Mouse (Mus musculus): ENCODE data around the gene Glra4. TPM values are rescaled to one million over a fixed set of nuclear protein-coding genes. Genes with fewer than 3 reads are reported as not detected.
A peak's percentile ranks its signal among the peaks of the same experiment; 100 is the strongest.

Glra4 gene
- polyA plus RNA-seq, 1 experiment from 2014 or later, result 0.14 TPM

GRCm38 (mm10) chrX:136779262-136779661 is 679 bp downstream of the Glra4 start:
- Histone ChIP-seq H3K27me3 (ENCODE audit: control insufficient read depth, insufficient read depth, low read length) (no peaks in the 10 kb centered on the region), H3K4me1 (ENCODE audit: control insufficient read depth, insufficient read depth, low read length) (no peaks in the 10 kb centered on the region), H3K4me3 (ENCODE audit: low read depth, low read length) (no peak overlapping the region), H3K9me3 (replicated peaks; ENCODE audit: control insufficient read depth, low read length) (no peaks in the 10 kb centered on the region), H3K4me2 (ENCODE audit: low read depth, low read length) (no peak overlapping the region), H3K36me3 (replicated peaks; ENCODE audit: control insufficient read depth, insufficient read depth, low read depth, low read length) (no peaks in the 10 kb centered on the region; the same call in 1 of the 2 replicates), H3K27ac (replicated peaks; ENCODE audit: low read depth, low read length) (no peak overlapping the region), H3K9ac (replicated peaks; ENCODE audit: low read length) (no peak overlapping the region)
- ATAC-seq (replicated peaks; ENCODE audit: insufficient number of reproducible peaks, low FRiP score, low TSS enrichment, low read depth) (no peak), DNase-seq (ENCODE audit: low spot score) (no peak)
- 52% methylated on average over 2 of the region's 2 CpGs for WGBS

- ATAC-seq (replicated peaks; ENCODE audit: insufficient number of reproducible peaks, low FRiP score, low TSS enrichment, low read depth), result no peak
- Histone ChIP-seq H3K4me3 (ENCODE audit: low read depth, low read length) (no peak overlapping the region), H3K4me1 (ENCODE audit: control insufficient read depth, insufficient read depth, low read length) (no peaks in the 10 kb centered on the region), H3K9ac (replicated peaks; ENCODE audit: low read length) (no peak overlapping the region), H3K27ac (replicated peaks; ENCODE audit: low read depth, low read length) (no peak overlapping the region), H3K4me2 (ENCODE audit: low read depth, low read length) (no peak overlapping the region), H3K9me3 (replicated peaks; ENCODE audit: control insufficient read depth, low read length) (no peaks in the 10 kb centered on the region), H3K27me3 (ENCODE audit: control insufficient read depth, insufficient read depth, low read length) (no peaks in the 10 kb centered on the region), H3K36me3 (replicated peaks; ENCODE audit: control insufficient read depth, insufficient read depth, low read depth, low read length) (no peaks in the 10 kb centered on the region; the same call in 1 of the 2 replicates)
- 84% methylated on average over 3 of the region's 3 CpGs for WGBS
- DNase-seq (ENCODE audit: low spot score), result no peak
These were observed 1.9 kb downstream of the Glra4 start for GRCm38 (mm10) chrX:136778046-136778445.

GRCm38 (mm10) chrX:136773035-136773434 is 6.9 kb downstream of the Glra4 start:
- Histone ChIP-seq H3K4me1 (ENCODE audit: control insufficient read depth, insufficient read depth, low read length) (no peaks in the 10 kb centered on the region), H3K9me3 (replicated peaks; ENCODE audit: control insufficient read depth, low read length) (no peaks in the 10 kb centered on the region), H3K27me3 (ENCODE audit: control insufficient read depth, insufficient read depth, low read length) (no peaks in the 10 kb centered on the region), H3K27ac (replicated peaks; ENCODE audit: low read depth, low read length) (no peak overlapping the region), H3K4me3 (ENCODE audit: low read depth, low read length) (no peak overlapping the region), H3K4me2 (ENCODE audit: low read depth, low read length) (no peak overlapping the region), H3K9ac (replicated peaks; ENCODE audit: low read length) (no peak overlapping the region), H3K36me3 (replicated peaks; ENCODE audit: control insufficient read depth, insufficient read depth, low read depth, low read length) (no peaks in the 10 kb centered on the region)
- 81% methylated on average over 1 of the region's 1 CpGs for WGBS
- DNase-seq (ENCODE audit: low spot score) (no peak), ATAC-seq (replicated peaks; ENCODE audit: insufficient number of reproducible peaks, low FRiP score, low TSS enrichment, low read depth) (no peak)

GRCm38 (mm10) chrX:136761103-136762074 is 18.6 kb downstream of the Glra4 start:
- WGBS, result 78% methylated on average over 11 of the region's 11 CpGs
- Histone ChIP-seq H3K9ac (replicated peaks; ENCODE audit: low read length) (no peak overlapping the region), H3K27me3 (ENCODE audit: control insufficient read depth, insufficient read depth, low read length) (no peaks in the 10 kb centered on the region), H3K4me1 (ENCODE audit: control insufficient read depth, insufficient read depth, low read length) (no peaks in the 10 kb centered on the region), H3K36me3 (replicated peaks; ENCODE audit: control insufficient read depth, insufficient read depth, low read depth, low read length) (no peaks in the 10 kb centered on the region), H3K9me3 (replicated peaks; ENCODE audit: control insufficient read depth, low read length) (no peaks in the 10 kb centered on the region), H3K4me2 (ENCODE audit: low read depth, low read length) (no peak overlapping the region), H3K4me3 (ENCODE audit: low read depth, low read length) (no peak overlapping the region), H3K27ac (replicated peaks; ENCODE audit: low read depth, low read length) (no peak overlapping the region)
- ATAC-seq (replicated peaks; ENCODE audit: insufficient number of reproducible peaks, low FRiP score, low TSS enrichment, low read depth), result no peak
- DNase-seq (ENCODE audit: low spot score), result peak; percentile 68

GRCm38 (mm10) chrX:136755464-136755863 is 24.5 kb downstream of the Glra4 start:
- Histone ChIP-seq H3K27ac (replicated peaks; ENCODE audit: low read depth, low read length) (no peak overlapping the region), H3K4me2 (ENCODE audit: low read depth, low read length) (no peak overlapping the region), H3K36me3 (replicated peaks; ENCODE audit: control insufficient read depth, insufficient read depth, low read depth, low read length) (no peaks in the 10 kb centered on the region), H3K4me1 (ENCODE audit: control insufficient read depth, insufficient read depth, low read length) (no peaks in the 10 kb centered on the region), H3K9me3 (replicated peaks; ENCODE audit: control insufficient read depth, low read length) (no peaks in the 10 kb centered on the region), H3K4me3 (ENCODE audit: low read depth, low read length) (no peak overlapping the region), H3K9ac (replicated peaks; ENCODE audit: low read length) (no peak overlapping the region), H3K27me3 (ENCODE audit: control insufficient read depth, insufficient read depth, low read length) (no peaks in the 10 kb centered on the region)
- DNase-seq (ENCODE audit: low spot score) (no peak), ATAC-seq (replicated peaks; ENCODE audit: insufficient number of reproducible peaks, low FRiP score, low TSS enrichment, low read depth) (no peak)
- WGBS, result 92% methylated on average over 3 of the region's 3 CpGs

- Histone ChIP-seq H3K4me2 (ENCODE audit: low read depth, low read length) (no peak overlapping the region), H3K36me3 (replicated peaks; ENCODE audit: control insufficient read depth, insufficient read depth, low read depth, low read length) (no peaks in the 10 kb centered on the region; the same call in 1 of the 2 replicates), H3K9me3 (replicated peaks; ENCODE audit: control insufficient read depth, low read length) (no peaks in the 10 kb centered on the region), H3K27me3 (ENCODE audit: control insufficient read depth, insufficient read depth, low read length) (no peaks in the 10 kb centered on the region), H3K4me3 (ENCODE audit: low read depth, low read length) (no peak overlapping the region), H3K27ac (replicated peaks; ENCODE audit: low read depth, low read length) (no peak overlapping the region), H3K4me1 (ENCODE audit: control insufficient read depth, insufficient read depth, low read length) (no peaks in the 10 kb centered on the region), H3K9ac (replicated peaks; ENCODE audit: low read length) (no peak overlapping the region)
- WGBS, result 81% methylated on average over 4 of the region's 4 CpGs
- ATAC-seq (replicated peaks; ENCODE audit: insufficient number of reproducible peaks, low FRiP score, low TSS enrichment, low read depth) (no peak), DNase-seq (ENCODE audit: low spot score) (no peak)
These were observed 30.6 kb downstream of the Glra4 start for GRCm38 (mm10) chrX:136749329-136749728.

GRCm38 (mm10) chrX:136744663-136745062 is 35.3 kb downstream of the Glra4 start:
- H3K36me3 ChIP-seq (replicated peaks; ENCODE audit: control insufficient read depth, insufficient read depth, low read depth, low read length), result no peaks in the 10 kb centered on the region; the same call in 1 of the 2 replicates
- no peak overlapping the region for H3K27ac ChIP-seq (replicated peaks; ENCODE audit: low read depth, low read length)
- 66% methylated on average over 8 of the region's 8 CpGs for WGBS
- H3K9me3 ChIP-seq (replicated peaks; ENCODE audit: control insufficient read depth, low read length), result no peaks in the 10 kb centered on the region
- H3K27me3 ChIP-seq (ENCODE audit: control insufficient read depth, insufficient read depth, low read length), result no peaks in the 10 kb centered on the region
- no peaks in the 10 kb centered on the region for H3K4me1 ChIP-seq (ENCODE audit: control insufficient read depth, insufficient read depth, low read length)
- ATAC-seq (replicated peaks; ENCODE audit: insufficient number of reproducible peaks, low FRiP score, low TSS enrichment, low read depth) (no peak), DNase-seq (ENCODE audit: low spot score) (peak; percentile 8)
- H3K9ac ChIP-seq (replicated peaks; ENCODE audit: low read length), result no peak overlapping the region
- H3K4me3 ChIP-seq (ENCODE audit: low read depth, low read length), result no peak overlapping the region
- H3K4me2 ChIP-seq (ENCODE audit: low read depth, low read length), result no peak overlapping the region

- 84% methylated on average over 12 of the region's 12 CpGs for WGBS
- H3K4me3 ChIP-seq (ENCODE audit: low read depth, low read length), result peak within 1 kb of the TSS; percentile 39
- peak within 1 kb of the TSS; percentile 33 for H3K4me2 ChIP-seq (ENCODE audit: low read depth, low read length)
- H3K4me1 ChIP-seq (ENCODE audit: control insufficient read depth, insufficient read depth, low read length), result no peaks in the 10 kb centered on the region
- DNase-seq (ENCODE audit: low spot score), result no peak
- no peaks in the 10 kb centered on the region for H3K9me3 ChIP-seq (replicated peaks; ENCODE audit: control insufficient read depth, low read length)
- peak within 1 kb of the TSS; percentile 66; the same call in 1 of the 2 replicates for H3K9ac ChIP-seq (replicated peaks; ENCODE audit: low read length)
- no peak for ATAC-seq (replicated peaks; ENCODE audit: insufficient number of reproducible peaks, low FRiP score, low TSS enrichment, low read depth)
- no peak within 1 kb of the TSS; the same call in 1 of the 2 replicates for H3K27ac ChIP-seq (replicated peaks; ENCODE audit: low read depth, low read length)
- H3K36me3 ChIP-seq (replicated peaks; ENCODE audit: control insufficient read depth, insufficient read depth, low read depth, low read length), result no peaks in the 10 kb centered on the region
- no peaks in the 10 kb centered on the region for H3K27me3 ChIP-seq (ENCODE audit: control insufficient read depth, insufficient read depth, low read length)
These were observed 36.5 kb downstream of the Glra4 start, which contains the start of gene Morf4l2 for GRCm38 (mm10) chrX:136743459-136743858. Gene Morf4l2, minus strand, starts transcription at chrX:136743690.
